Mouse (Mus musculus) heart, embryonic 14.5 days (tissue): ENCODE measurements around the gene Akap2. TPM values are rescaled to one million over a fixed set of nuclear protein-coding genes. Genes with fewer than 3 reads are reported as not detected.

Experiments
- ATAC-seq: fragments of 200-750 bp; cut with Nextera tagmentation; 2 replicates; pipeline ENCODE4 v1.8.0; 2017; ENCODE audit warnings: low read depth, moderate TSS enrichment; ENCODE audit not compliant: insufficient number of reproducible peaks, insufficient read depth, low FRiP score
- H3K27ac ChIP-seq, 2 experiments: fragments of 200-500 bp in 1 of 2; fragments of 300-500 bp in 1 of 2; sonication (generic) in 1 of 2; replicated peaks in 1 of 2; 2 replicates each; pipeline ENCODE4 v1.5.1; 2012 to 2014; ENCODE audit warnings: low read depth in 2 of 2, low read length in 2 of 2, control low read depth in 1 of 2, mild to moderate bottlenecking in 1 of 2, mixed read lengths in 1 of 2; ENCODE audit not compliant: control insufficient read depth in 1 of 2, insufficient read depth in 1 of 2
- H3K27me3 ChIP-seq: fragments of 300-500 bp; sonication (generic); 2 replicates; pipeline ENCODE4 v1.6.1; 2014; ENCODE audit warnings: mild to moderate bottlenecking, low read length, control low read depth; ENCODE audit not compliant: control insufficient read depth, insufficient read depth
- H3K36me3 ChIP-seq: fragments of 300-500 bp; sonication (generic); 2 replicates; pipeline ENCODE4 v1.6.1; 2014; ENCODE audit warnings: mild to moderate bottlenecking, control low read depth, low read length, mixed read lengths; ENCODE audit not compliant: control insufficient read depth, insufficient read depth
- H3K4me1 ChIP-seq, 2 experiments: fragments of 200-500 bp in 1 of 2; fragments of 300-500 bp in 1 of 2; sonication (generic) in 1 of 2; 2 replicates each; pipeline ENCODE4 v1.6.1; 2012 to 2014; ENCODE audit warnings: low read length in 2 of 2, control low read depth in 1 of 2, mixed read lengths in 1 of 2; ENCODE audit not compliant: control insufficient read depth in 2 of 2, insufficient read depth in 2 of 2
- H3K4me2 ChIP-seq: fragments of 300-500 bp; sonication (generic); 2 replicates; pipeline ENCODE4 v1.6.1; 2014; ENCODE audit warnings: mild to moderate bottlenecking, low read length
- H3K4me3 ChIP-seq, 2 experiments: fragments of 200-500 bp in 1 of 2; fragments of 300-500 bp in 1 of 2; sonication (generic) in 1 of 2; 2 replicates each; pipeline ENCODE4 v1.5.1; 2012 to 2014; ENCODE audit warnings: low read length in 2 of 2, mild to moderate bottlenecking in 2 of 2, control low read depth in 1 of 2, low read depth in 1 of 2, moderate library complexity in 1 of 2; ENCODE audit not compliant: control insufficient read depth in 1 of 2, insufficient read depth in 1 of 2
- H3K9ac ChIP-seq: fragments of 300-500 bp; sonication (generic); 2 replicates; pipeline ENCODE4 v1.6.1; 2014; ENCODE audit warnings: mild to moderate bottlenecking, low read length
- H3K9me3 ChIP-seq: fragments of 300-500 bp; sonication (generic); 2 replicates; pipeline ENCODE4 v1.6.1; 2016; ENCODE audit warnings: low read length, control low read depth; ENCODE audit not compliant: control insufficient read depth
- WGBS: fragments of 180-500 bp; shearing (Covaris S2); extraction: QIAGEN DNeasy Blood & Tissue Kit; methylation state at CpG from one replicate; pipeline ENCODE4 v1.1.7; 2014; 5-methylcytosine and 5-hydroxymethylcytosine counted together
- polyA plus RNA-seq: library from polyadenylated mRNA; unstranded; fragments of >200 nt; fragmentation: Nextera tagmentation; extraction: Ambion mirVana; gene quantifications from 2 replicates; pipeline ENCODE4 v1.2.1, GENCODE M21; 2014

Gene Akap2
- polyA plus RNA-seq, 1 experiment from 2014 or later, result 52.0 TPM

DNA sequence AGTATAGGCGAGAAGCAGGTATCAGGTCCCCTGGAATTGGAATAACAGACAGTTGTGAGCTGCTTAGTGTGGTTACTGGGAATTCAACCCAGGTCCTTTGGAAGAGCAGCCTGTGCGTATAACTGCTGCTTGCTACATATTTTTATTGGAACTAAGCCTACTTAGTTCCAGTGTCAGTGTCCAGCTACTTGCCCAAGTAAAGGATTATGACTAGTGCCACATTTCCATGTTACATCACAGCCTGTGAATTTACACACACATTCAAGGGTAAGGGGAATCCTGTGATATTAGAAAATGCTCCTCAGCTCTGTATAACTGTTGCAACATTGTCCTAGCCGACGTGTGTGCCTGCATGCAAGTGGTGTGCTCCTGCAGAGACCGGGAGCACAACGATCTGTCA is 219.8 kb downstream of the Akap2 start:
- Histone ChIP-seq H3K4me1 (no peaks in the 10 kb centered on the region), H3K4me2 (no peak overlapping the region), H3K36me3 (peaks cover under 1% of the 10 kb centered on the region; the same call in 1 of the 2 replicates), H3K9ac (no peak overlapping the region), H3K9me3 (no peaks in the 10 kb centered on the region), H3K27me3 (no peaks in the 10 kb centered on the region), H3K27ac (no peak overlapping the region), H3K4me3 (no peak overlapping the region)
- 82% methylated on average over 6 of the region's 6 CpGs for WGBS
- no peak for ATAC-seq

DNA sequence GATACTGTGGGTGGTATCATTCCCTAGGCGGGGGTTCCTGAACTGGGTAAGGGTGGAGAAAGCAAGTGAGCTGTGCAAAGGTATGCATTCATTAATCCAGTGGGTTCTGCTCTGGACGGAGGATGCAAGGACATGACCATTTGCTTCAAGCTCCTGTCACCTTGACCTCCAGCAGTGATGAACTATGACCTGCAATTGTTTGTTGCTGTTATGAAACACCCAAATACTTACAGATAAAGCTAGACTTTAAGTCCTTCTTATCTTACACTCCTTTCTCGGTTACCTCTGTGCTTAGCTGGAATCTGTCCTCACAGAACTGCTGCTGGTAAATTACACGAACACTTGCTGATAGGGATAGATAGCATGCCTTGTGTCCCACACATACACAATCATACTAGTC is 223.2 kb downstream of the Akap2 start:
- no peak overlapping the region for H3K27ac ChIP-seq
- H3K4me1 ChIP-seq, result no peaks in the 10 kb centered on the region
- H3K27me3 ChIP-seq, result no peaks in the 10 kb centered on the region
- no peak for ATAC-seq
- no peak overlapping the region for H3K4me2 ChIP-seq
- no peak overlapping the region for H3K4me3 ChIP-seq
- no peaks in the 10 kb centered on the region for H3K9me3 ChIP-seq
- peaks cover 34% of the 10 kb centered on the region for H3K36me3 ChIP-seq
- H3K9ac ChIP-seq, result no peak overlapping the region
- WGBS, result 55% methylated on average over 4 of the region's 4 CpGs

DNA sequence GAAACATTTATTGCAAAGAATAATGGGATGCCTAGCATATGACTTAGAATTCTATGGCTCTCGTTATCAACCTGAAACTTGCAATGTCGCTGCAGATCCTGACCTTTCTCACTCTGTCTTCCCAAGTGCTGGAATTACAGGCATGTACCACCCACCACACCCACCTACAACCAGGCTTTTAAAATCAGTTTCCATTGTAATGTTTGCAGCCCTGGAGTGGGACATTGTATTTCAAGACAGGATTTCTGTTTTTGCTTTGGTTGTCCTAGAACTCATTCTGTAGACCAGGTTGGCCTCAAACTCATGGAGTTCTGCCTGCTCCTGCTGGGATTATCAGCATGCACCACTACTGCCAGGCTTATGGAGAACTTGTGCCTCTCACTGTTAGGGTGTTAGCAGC is 225.4 kb downstream of the Akap2 start:
- H3K27ac ChIP-seq, result no peak overlapping the region
- H3K9ac ChIP-seq, result no peak overlapping the region
- no peaks in the 10 kb centered on the region for H3K9me3 ChIP-seq
- H3K4me1 ChIP-seq, result no peaks in the 10 kb centered on the region
- ATAC-seq, result no peak
- WGBS, result 82% methylated on average over 2 of the region's 2 CpGs
- no peak overlapping the region for H3K4me2 ChIP-seq
- no peaks in the 10 kb centered on the region for H3K27me3 ChIP-seq
- H3K36me3 ChIP-seq, result peaks cover 55% of the 10 kb centered on the region
- H3K4me3 ChIP-seq, result no peak overlapping the region

Other genes with a start within 250 kb of the Akap2 start
- 59.6 and 66.0 TPM in 2 replicates for gene Pakap, start 149.5 kb upstream of the Akap2 start, polyA plus RNA-seq
- 0.07 and 0.20 TPM in 2 replicates for gene D630039A03Rik, start 198.6 kb downstream of the Akap2 start, polyA plus RNA-seq
- 299 and 325 TPM in 2 replicates for gene Txn1, start 238.8 kb downstream of the Akap2 start, polyA plus RNA-seq